Mouse (Mus musculus) bone marrow, adult 2 months (tissue): ENCODE data around the gene Armt1. TPM values are rescaled to one million over a fixed set of nuclear protein-coding genes. Genes with fewer than 3 reads are reported as not detected.

Experiments used
- H3K27ac ChIP-seq: fragments of 200-500 bp; 2 replicates; pipeline ENCODE4 v1.5.1; 2012; ENCODE audit warnings: low read depth, mild to moderate bottlenecking, control low read depth, inconsistent platforms, low read length; ENCODE audit not compliant: control insufficient read depth, poor library complexity, insufficient read depth
- H3K4me1 ChIP-seq: fragments of 200-500 bp; 2 replicates; pipeline ENCODE4 v1.6.1; 2011; ENCODE audit warnings: low read length; ENCODE audit not compliant: control insufficient read depth, insufficient read depth
- H3K4me3 ChIP-seq: fragments of 200-500 bp; replicated peaks from 2 replicates; pipeline ENCODE3; 2011; ENCODE audit warnings: mild to moderate bottlenecking, low read depth, low read length, control low read depth; ENCODE audit not compliant: control insufficient read depth
- CTCF ChIP-seq: fragments of 200-500 bp; IDR thresholded peaks from 2 replicates; pipeline ENCODE4 v1.5.1; 2011; ENCODE audit warnings: low read length, control low read depth; ENCODE audit not compliant: control insufficient read depth, insufficient read depth
- POLR2A ChIP-seq: fragments of 200-500 bp; IDR thresholded peaks from 2 replicates; pipeline ENCODE4 v1.6.1; 2011; ENCODE audit warnings: low read depth, mild to moderate bottlenecking, control low read depth, low read length, borderline replicate concordance; ENCODE audit not compliant: control insufficient read depth
- WGBS: fragments of 180-500 bp; shearing (Covaris S2); methylation state at CpG from one replicate; pipeline ENCODE4 v1.1.7; 2018; 5-methylcytosine and 5-hydroxymethylcytosine counted together
- polyA plus RNA-seq: library from polyadenylated mRNA; stranded (reverse); fragments of >200 nt; gene quantifications from 2 replicates; pipeline ENCODE4 v1.2.4, GENCODE M21; 2011; ENCODE audit warnings: low replicate concordance; ENCODE audit not compliant: missing spikeins, insufficient read depth, insufficient read length

The Armt1 gene
- polyA plus RNA-seq, 1 experiment, result 29.6 TPM

DNA sequence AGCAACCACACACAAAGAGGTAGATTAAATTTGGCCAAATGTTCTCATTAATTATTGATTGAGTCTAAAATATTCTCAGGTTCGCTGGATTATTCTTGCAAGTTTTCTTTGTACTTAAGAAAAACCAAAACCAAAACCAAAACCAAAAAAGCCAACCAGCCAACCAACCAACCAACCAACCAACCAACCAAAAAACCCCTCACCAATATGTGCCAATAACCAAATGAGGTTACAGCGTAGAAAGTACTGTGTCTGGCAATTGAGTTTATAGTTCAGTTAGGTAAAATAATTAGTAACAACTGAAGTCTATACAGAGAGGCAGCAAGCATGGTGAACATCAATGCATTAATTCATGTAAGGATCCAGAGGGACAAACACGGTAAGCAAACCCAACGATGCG is 57.6 kb downstream of the Armt1 start:
- no peaks in the 10 kb centered on the region; the same call in 1 of the 2 replicates for H3K4me1 ChIP-seq
- WGBS, result 78% methylated on average over 5 of the region's 5 CpGs
- H3K27ac ChIP-seq, result no peak overlapping the region
- no peak overlapping the region for H3K4me3 ChIP-seq
- no peak for TF ChIP-seq POLR2A

GRCm38 (mm10) chr10:4491281-4491680 is 59.0 kb downstream of the Armt1 start:
- no peak overlapping the region for H3K4me3 ChIP-seq
- H3K27ac ChIP-seq, result no peak overlapping the region
- no peaks in the 10 kb centered on the region; the same call in 1 of the 2 replicates for H3K4me1 ChIP-seq
- WGBS, result 24% methylated on average over 3 of the region's 3 CpGs
- no peak for TF ChIP-seq POLR2A
- no peak for TF ChIP-seq CTCF

DNA sequence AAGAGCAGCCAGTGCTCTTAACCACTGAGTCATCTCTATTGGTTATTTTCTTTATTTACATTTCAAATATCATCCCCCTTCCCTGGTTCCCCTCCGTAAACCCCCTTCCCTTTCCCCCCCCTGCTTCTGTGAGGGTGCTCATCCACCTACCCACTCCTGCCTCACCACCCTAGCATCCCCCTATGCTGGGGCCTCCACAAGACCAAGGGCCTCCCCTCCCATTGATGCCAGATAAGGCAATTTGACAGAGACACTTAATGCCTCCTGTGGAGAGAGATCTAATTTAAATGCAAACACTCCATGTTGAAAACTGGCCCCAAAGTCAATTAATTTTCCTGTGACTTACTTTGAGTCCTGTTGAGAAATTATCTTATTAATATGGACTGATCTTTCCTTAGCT is 59.8 kb downstream of the Armt1 start:
- 67% methylated on average over 1 of the region's 1 CpGs for WGBS
- no peak overlapping the region for H3K27ac ChIP-seq
- no peak overlapping the region for H3K4me3 ChIP-seq
- no peaks in the 10 kb centered on the region; the same call in 1 of the 2 replicates for H3K4me1 ChIP-seq
- no peak for TF ChIP-seq CTCF
- no peak for TF ChIP-seq POLR2A

GRCm38 (mm10) chr10:4492909-4493308 is 60.6 kb downstream of the Armt1 start:
- H3K4me3 ChIP-seq, result no peak overlapping the region
- H3K27ac ChIP-seq, result no peak overlapping the region
- no peaks in the 10 kb centered on the region; the same call in 1 of the 2 replicates for H3K4me1 ChIP-seq
- TF ChIP-seq CTCF, result no peak
- TF ChIP-seq POLR2A, result no peak
- WGBS, result 66% methylated on average over 4 of the region's 4 CpGs

- WGBS, result 80% methylated on average over 8 of the region's 8 CpGs
- Histone ChIP-seq H3K4me3 (no peak overlapping the region), H3K4me1 (no peaks in the 10 kb centered on the region), H3K27ac (no peak overlapping the region)
- TF ChIP-seq POLR2A (no peak), CTCF (no peak)
Observed at GRCm38 (mm10) chr10:4503251-4503650, 71.0 kb downstream of the Armt1 start.

Other genes starting within 250 kb of the Armt1 start
- gene Akap12, start 166.1 kb upstream of the Armt1 start, polyA plus RNA-seq, result 10.0 and 26.8 TPM in 2 replicates
- 2.9 and 7.6 TPM in 2 replicates for gene Zbtb2, start 44.4 kb upstream of the Armt1 start, polyA plus RNA-seq
- 29.0 and 47.1 TPM in 2 replicates for gene Rmnd1, start 79 bp upstream of the Armt1 start, polyA plus RNA-seq
- gene Ccdc170, start 50.0 kb downstream of the Armt1 start, polyA plus RNA-seq, result 0.45 TPM in 1 of 2 replicates, not detected in the other
- 2.9 and 5.7 TPM in 2 replicates for gene Esr1, start 179.1 kb downstream of the Armt1 start, polyA plus RNA-seq